Mouse (Mus musculus): Measurements from ENCODE around the gene Ccl3.

GRCm38 (mm10) chr11:83598207-83598837 lies 50.8 kb downstream of the Ccl3 start:
- TF ChIP-seq POLR2A (IDR thresholded peaks at IDR 0.05; ENCODE audit: low read depth, low read length) (no peak), CTCF (conservative IDR thresholded peaks at IDR 0.05; ENCODE audit: insufficient read depth, insufficient read length, low read depth, low read length) (no peak)

Measured in kidney, adult 2 months (tissue).